Comparison of ENCODE assay signal across 7 mouse cellular contexts in the genomic region with DNA sequence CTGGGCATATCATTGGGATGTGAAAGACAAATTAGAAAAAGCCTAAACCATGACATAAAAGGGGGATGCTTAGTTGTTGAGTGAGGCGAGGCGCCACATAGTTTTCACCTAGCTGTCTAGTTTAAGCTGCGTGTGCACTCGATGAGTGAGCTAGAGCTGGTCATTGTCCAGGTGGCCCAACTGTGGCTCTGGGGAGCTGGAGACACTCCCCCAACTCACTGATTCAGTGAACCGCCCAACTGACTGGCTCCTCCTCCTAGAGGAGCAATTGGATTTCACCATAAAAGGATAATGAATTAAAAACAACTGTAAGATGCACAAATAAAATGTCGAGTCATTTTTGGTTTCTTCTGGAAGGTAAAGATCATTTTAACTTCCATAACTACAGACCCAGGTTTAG. TPM values are rescaled to one million over a fixed set of nuclear protein-coding genes. Genes with fewer than 3 reads are reported as not detected.
DNase-seq lines count a peak whose midpoint lies in the region; ATAC-seq and TF ChIP-seq lines count a peak whose summit lies in the region.

No protein-coding gene starts in this region.

- H3K27me3 ChIP-seq in lung, postnatal 0 days (replicated peaks; ENCODE audit: insufficient read depth, low read length) = no peaks in the 10 kb centered on the region
- H3K27me3 ChIP-seq in hindbrain, embryonic 15.5 days = no peaks in the 10 kb centered on the region

- no peak for ATAC-seq in lung, postnatal 0 days
- ATAC-seq in hindbrain, embryonic 15.5 days (ENCODE audit: low FRiP score, low read depth) = no peak

- H3K4me2 ChIP-seq in lung, postnatal 0 days (replicated peaks; ENCODE audit: low read depth, low read length) = peak overlapping the region; percentile 89; the same call in 1 of the 2 replicates
- H3K4me2 ChIP-seq in hindbrain, embryonic 15.5 days = peak overlapping the region; percentile 88

- no peak overlapping the region for H3K4me3 ChIP-seq in lung, postnatal 0 days (ENCODE audit: low read depth, low read length)
- peak overlapping the region; percentile 86 for H3K4me3 ChIP-seq in hindbrain, embryonic 15.5 days

- no peak for TF ChIP-seq EP300 in lung, postnatal 0 days (IDR thresholded peaks at IDR 0.05)

- no peak overlapping the region for H3K9ac ChIP-seq in lung, postnatal 0 days (replicated peaks; ENCODE audit: low read depth)
- H3K9ac ChIP-seq in hindbrain, embryonic 15.5 days = peak overlapping the region; percentile 85; the same call in 1 of the 2 replicates

- DNase-seq in lung, postnatal 0 days (ENCODE audit: low spot score) = peak; percentile 38
- no peak for DNase-seq in lung, postnatal 4 days
- peak; percentile 18 for DNase-seq in embryo, embryonic 11 days
- DNase-seq in naive thymus-derived CD4-positive, alpha-beta T cell, adult 2 months (ENCODE audit: low read depth) = peak; percentile 8
- no peak for DNase-seq in adrenal gland, adult 18-20 months (ENCODE audit: low spot score in 2 of 2)
- DNase-seq in spleen, postnatal 14 days (ENCODE audit: low spot score in 2 of 2) = no peak

- no peaks in the 10 kb centered on the region for H3K9me3 ChIP-seq in lung, postnatal 0 days (ENCODE audit: low read length)
- no peaks in the 10 kb centered on the region for H3K9me3 ChIP-seq in hindbrain, embryonic 15.5 days

- 50% methylated on average over 6 of the region's 6 CpGs for WGBS in lung, postnatal 0 days
- WGBS in hindbrain, embryonic 15.5 days = 48% methylated on average over 6 of the region's 6 CpGs

- no peak for TF ChIP-seq CTCF in lung, postnatal 0 days (IDR thresholded peaks at IDR 0.05)

- no peak overlapping the region for H3K27ac ChIP-seq in lung, postnatal 0 days (ENCODE audit: low read length)
- H3K27ac ChIP-seq in hindbrain, embryonic 15.5 days (replicated peaks) = peak overlapping the region; percentile 91; the same call in 1 of the 2 replicates

- no peaks in the 10 kb centered on the region for H3K36me3 ChIP-seq in lung, postnatal 0 days (ENCODE audit: insufficient read depth, low read length)
- no peaks in the 10 kb centered on the region for H3K36me3 ChIP-seq in hindbrain, embryonic 15.5 days

- H3K4me1 ChIP-seq in lung, postnatal 0 days (ENCODE audit: insufficient read depth, low read depth, low read length) = no peaks in the 10 kb centered on the region
- peaks cover 31% of the 10 kb centered on the region for H3K4me1 ChIP-seq in hindbrain, embryonic 15.5 days (replicated peaks)

RNA-seq across cellular contexts. Expression of a gene that starts 1.0 kb away (rescaled TPM):
- 9.4 and 11.0 TPM in 2 replicates for polyA plus RNA-seq in lung, postnatal 0 days (2015; fragmentation: Nextera tagmentation; extraction: Ambion mirVana)
- 115 and 129 TPM in 2 replicates for polyA plus RNA-seq in hindbrain, embryonic 15.5 days (2015; fragmentation: Nextera tagmentation; extraction: Ambion mirVana)
- 10 to 100 TPM; 40.3 to 40.5 TPM for total RNA-seq in adrenal gland, adult 18-20 months (2021)

RNA-seq across cellular contexts. Expression of a gene that starts 1.3 kb away (rescaled TPM):
- 3.2 and 5.3 TPM in 2 replicates for polyA plus RNA-seq in lung, postnatal 0 days (2015; fragmentation: Nextera tagmentation; extraction: Ambion mirVana)
- polyA plus RNA-seq in hindbrain, embryonic 15.5 days (2015; fragmentation: Nextera tagmentation; extraction: Ambion mirVana) = 20.1 and 20.8 TPM in 2 replicates
- 1 to 10 TPM; 7.4 to 9.0 TPM for total RNA-seq in adrenal gland, adult 18-20 months (2021)

Comparison
In these comparisons a context has a peak if more than half of its experiments do, and no peak if none do; other contexts are left out.
1. DNase-seq: peak in lung, postnatal 0 days (single experiment), embryo, embryonic 11 days (single experiment) and naive thymus-derived CD4-positive, alpha-beta T cell, adult 2 months (single experiment); none in lung, postnatal 4 days (0 of 2), adrenal gland, adult 18-20 months (0 of 2) and spleen, postnatal 14 days (0 of 2).